Mouse (Mus musculus): ENCODE results near the gene Ltn1. TPM values are rescaled to one million over a fixed set of nuclear protein-coding genes. Genes with fewer than 3 reads are reported as not detected.

Gene Ltn1
- polyA plus RNA-seq, 1 experiment from 2014 or later: 37.8 TPM

DNA sequence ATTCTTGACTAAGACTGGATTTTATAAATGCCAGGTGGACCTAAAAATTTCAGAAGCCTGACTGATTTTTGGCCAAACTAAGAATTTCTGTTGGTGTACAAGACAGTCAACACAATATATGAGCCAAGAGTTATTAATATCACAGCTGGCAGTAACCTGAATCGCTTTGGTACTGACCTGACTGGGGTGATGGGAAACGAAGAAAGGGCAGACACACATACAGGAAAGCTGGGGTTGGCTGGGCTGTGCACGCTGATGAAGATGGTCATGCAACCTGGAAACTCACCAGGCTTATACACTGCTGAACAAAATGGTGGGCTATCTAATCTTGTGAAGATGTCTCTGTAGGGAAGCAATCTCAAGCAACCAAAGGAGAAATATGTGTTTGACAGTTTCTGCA lies 102.4 kb downstream of the Ltn1 start:
- WGBS: 91% methylated on average over 3 of the region's 3 CpGs
- no peak for ATAC-seq (ENCODE audit: low read depth)

More for the DNA sequence above, 102.4 kb downstream of the Ltn1 start:
- H3K27ac ChIP-seq (ENCODE audit: low read depth, low read length): no peak overlapping the region
- H3K4me2 ChIP-seq (ENCODE audit: low read depth, low read length): no peak overlapping the region
- no peaks in the 10 kb centered on the region for H3K36me3 ChIP-seq (ENCODE audit: control insufficient read depth, insufficient read depth, low read length)
- no peaks in the 10 kb centered on the region for H3K4me1 ChIP-seq (ENCODE audit: control insufficient read depth, insufficient read depth, low read length)
- H3K4me3 ChIP-seq (ENCODE audit: low read depth, low read length): no peak overlapping the region
- H3K27me3 ChIP-seq (ENCODE audit: control insufficient read depth, insufficient read depth, low read length): no peaks in the 10 kb centered on the region
- no peaks in the 10 kb centered on the region for H3K9me3 ChIP-seq (ENCODE audit: control insufficient read depth, low read length)
- no peak overlapping the region for H3K9ac ChIP-seq (replicated peaks; ENCODE audit: low read depth, low read length)

Other genes starting within 250 kb of the Ltn1 start
- gene N6amt1, start 78.4 kb downstream of the Ltn1 start, polyA plus RNA-seq (2014; fragmentation: Nextera tagmentation; extraction: Ambion mirVana): 25.9 and 26.4 TPM in 2 replicates
- gene Rwdd2b, start 8.0 kb upstream of the Ltn1 start, polyA plus RNA-seq (2014; fragmentation: Nextera tagmentation; extraction: Ambion mirVana): 14.4 and 14.7 TPM in 2 replicates
- gene Usp16, start 22.1 kb upstream of the Ltn1 start, polyA plus RNA-seq (2014; fragmentation: Nextera tagmentation; extraction: Ambion mirVana): 54.4 and 67.5 TPM in 2 replicates
- gene Cct8, start 63.3 kb upstream of the Ltn1 start, polyA plus RNA-seq (2014; fragmentation: Nextera tagmentation; extraction: Ambion mirVana): 410 and 431 TPM in 2 replicates
- not detected in 2 replicates for gene Map3k7cl, start 120.7 kb upstream of the Ltn1 start, polyA plus RNA-seq (2014; fragmentation: Nextera tagmentation; extraction: Ambion mirVana)

All from neural tube, embryonic 14.5 days (tissue).